Mouse (Mus musculus) cerebral cortex, adult 2 months (tissue): ENCODE results near the gene H2-D1.

Source experiments
- WGBS: fragments of 180-500 bp; shearing (Covaris S2); methylation state at CpG from one replicate; pipeline ENCODE4 v1.1.7; 2018; 5-methylcytosine and 5-hydroxymethylcytosine counted together

Gene H2-D1

GRCm38 (mm10) chr17:35262664-35263522 is at the start of gene H2-D1:
H2-D1 (plus strand) TSS chr17:35262730.
- 2% methylated on average over 72 of the region's 73 CpGs for WGBS

GRCm38 (mm10) chr17:35213071-35213470 is 49.5 kb upstream of the H2-D1 start:
- 95% methylated on average over 5 of the region's 5 CpGs for WGBS

DNA sequence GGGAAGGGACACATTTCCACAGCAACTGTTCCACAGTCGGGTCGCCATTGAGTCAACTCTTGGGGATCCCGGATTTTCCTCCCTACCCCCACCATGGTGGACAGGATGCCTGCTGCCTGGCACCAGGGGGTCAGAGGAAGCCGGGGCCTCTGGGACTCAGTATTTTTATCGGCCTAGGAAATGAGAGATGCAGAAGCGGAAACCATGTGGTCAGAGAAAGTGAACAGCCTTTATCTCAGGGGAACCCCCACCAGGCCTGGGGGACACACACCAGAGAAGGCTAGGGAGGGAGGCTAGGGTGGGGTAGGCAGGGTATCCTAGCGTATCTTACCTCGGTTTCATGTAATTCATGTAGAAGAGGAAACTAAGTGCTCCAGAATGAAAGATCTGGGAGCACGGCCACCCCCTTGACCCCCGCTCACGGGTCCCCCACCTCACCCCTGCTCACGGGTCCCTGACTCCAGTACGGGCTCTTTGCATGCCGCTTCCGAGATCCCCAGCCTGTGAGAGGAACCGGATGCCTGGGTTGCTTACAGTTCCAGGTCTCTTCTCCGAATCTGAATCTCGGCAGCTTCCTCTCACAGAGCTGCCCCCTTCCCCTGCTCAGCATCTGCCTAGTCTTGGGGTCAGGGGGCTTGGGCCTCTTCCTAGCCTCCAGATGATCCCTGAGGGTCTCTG is 43.9 kb upstream of the H2-D1 start:
- 79% methylated on average over 18 of the region's 18 CpGs for WGBS

- 62% methylated on average over 6 of the region's 6 CpGs for WGBS
Measured at GRCm38 (mm10) chr17:35219601-35220041, 42.9 kb upstream of the H2-D1 start.

DNA sequence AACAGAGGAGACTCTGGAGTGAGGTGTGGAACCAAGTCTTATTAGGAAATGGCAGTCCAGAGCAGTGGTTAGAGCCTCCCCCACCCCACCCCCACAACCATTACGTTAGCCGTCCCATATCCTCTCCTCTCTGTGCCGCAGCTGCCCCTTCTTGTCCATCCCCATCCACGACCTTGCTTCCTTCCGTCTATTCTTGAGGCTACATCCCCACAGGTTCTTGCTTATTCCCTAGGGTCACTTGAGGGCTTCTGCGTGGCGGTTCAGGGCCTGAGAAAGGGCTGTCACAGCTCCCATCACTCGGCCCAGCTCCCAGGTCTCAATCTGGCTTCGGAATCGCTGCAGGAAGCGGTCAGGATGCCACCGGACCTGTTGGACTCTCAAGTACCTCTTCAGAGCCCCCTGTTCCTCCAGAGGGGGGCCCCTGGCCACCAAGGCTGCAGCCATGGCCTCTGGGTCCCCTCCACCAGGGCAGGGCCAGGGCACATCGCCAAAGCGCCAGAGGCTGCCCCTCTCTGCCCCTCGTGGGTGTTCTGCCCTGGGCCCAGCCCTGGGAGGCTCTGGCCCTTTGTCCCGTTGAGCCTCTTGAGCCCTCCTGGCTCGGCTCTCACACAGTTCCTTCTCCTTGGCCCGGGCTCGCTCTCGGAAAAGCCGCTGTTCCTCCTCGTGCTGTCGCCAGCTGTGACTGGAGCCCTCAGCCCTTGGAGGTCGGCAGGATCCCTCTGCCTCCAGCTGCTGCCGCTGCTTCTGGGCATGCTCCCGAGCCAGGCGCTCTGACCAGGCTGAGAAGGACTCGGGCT is 42.2 kb upstream of the H2-D1 start, which contains the start of gene Gm16181:
Gm16181 (plus strand) TSS at position 679 of the 797 bp plus-strand sequence.
- WGBS = 76% methylated on average over 28 of the region's 28 CpGs

DNA sequence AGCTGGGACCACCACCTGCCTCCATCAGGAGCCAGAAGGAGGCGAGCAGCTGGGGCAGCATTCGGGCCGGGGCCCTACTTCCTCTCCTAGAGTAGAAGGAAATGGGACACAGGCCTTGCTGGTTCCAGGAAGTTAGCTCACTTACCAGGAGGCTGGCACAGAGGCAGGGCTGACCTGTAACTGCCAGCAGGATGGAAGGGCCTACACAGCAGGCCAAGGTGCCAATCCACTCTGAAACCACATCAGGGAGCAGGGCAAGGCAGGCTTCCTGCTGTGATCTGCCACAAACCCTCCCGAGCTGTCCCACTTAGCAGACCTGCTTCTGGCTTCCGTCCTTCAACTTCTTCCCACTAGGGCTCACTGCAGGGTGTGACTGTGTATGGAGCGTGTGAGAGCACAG is 40.2 kb upstream of the H2-D1 start:
- 70% methylated on average over 6 of the region's 6 CpGs for WGBS

GRCm38 (mm10) chr17:35224641-35225040 is 37.9 kb upstream of the H2-D1 start:
- WGBS = 93% methylated on average over 4 of the region's 4 CpGs

DNA sequence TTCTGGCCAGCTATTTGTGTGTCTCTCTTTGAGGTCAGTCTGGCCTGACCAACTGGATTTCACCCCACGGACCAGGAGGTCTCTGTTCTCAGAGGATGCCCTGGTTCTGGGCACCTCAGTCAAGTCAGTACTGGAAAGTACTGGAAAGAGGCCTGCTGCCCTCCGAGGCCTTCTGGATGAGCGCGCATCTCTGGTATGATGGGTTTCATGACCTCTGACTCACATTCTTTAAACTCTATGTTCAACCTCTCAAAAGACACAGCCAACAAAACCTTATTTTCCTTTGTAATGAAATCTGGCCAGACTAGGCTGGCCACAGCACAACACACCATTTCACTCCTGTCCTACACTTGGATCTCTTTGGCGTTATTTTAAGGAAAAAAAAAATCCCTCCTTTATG is 37.1 kb upstream of the H2-D1 start:
- 94% methylated on average over 5 of the region's 5 CpGs for WGBS

- 76% methylated on average over 14 of the region's 14 CpGs for WGBS
Measured at GRCm38 (mm10) chr17:35226561-35227046, 35.9 kb upstream of the H2-D1 start.

- whole genome bisulfite sequencing = 85% methylated on average over 10 of the region's 10 CpGs
Measured at GRCm38 (mm10) chr17:35231022-35231421, 31.5 kb upstream of the H2-D1 start.

DNA sequence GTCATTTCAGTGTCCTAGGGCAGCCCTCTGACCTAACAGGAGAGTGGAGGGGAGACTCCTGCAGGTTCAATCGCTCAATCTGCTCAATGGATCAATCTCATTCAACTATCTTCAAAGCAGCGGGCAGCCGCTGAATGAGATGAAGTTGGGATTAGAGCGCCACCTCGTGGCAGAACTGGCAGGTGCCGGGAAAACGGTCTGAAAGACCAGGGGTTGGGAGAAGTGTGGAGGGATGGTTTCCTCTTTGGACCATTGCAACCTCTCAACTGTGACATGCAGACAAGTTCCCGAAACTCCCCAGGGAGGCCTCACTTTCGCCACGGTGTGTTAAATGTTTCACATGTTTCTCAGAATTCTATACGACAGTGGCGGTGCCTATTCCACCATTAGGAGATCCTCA is 30.5 kb upstream of the H2-D1 start:
- WGBS = 13% methylated on average over 12 of the region's 12 CpGs

- 76% methylated on average over 5 of the region's 5 CpGs for WGBS
Measured at GRCm38 (mm10) chr17:35232659-35233058, 29.9 kb upstream of the H2-D1 start.

GRCm38 (mm10) chr17:35233114-35233980 is 29.2 kb upstream of the H2-D1 start, which contains the start of gene Atp6v1g2:
Atp6v1g2 (plus strand) TSS chr17:35233660.
- 49% methylated on average over 18 of the region's 18 CpGs for WGBS

DNA sequence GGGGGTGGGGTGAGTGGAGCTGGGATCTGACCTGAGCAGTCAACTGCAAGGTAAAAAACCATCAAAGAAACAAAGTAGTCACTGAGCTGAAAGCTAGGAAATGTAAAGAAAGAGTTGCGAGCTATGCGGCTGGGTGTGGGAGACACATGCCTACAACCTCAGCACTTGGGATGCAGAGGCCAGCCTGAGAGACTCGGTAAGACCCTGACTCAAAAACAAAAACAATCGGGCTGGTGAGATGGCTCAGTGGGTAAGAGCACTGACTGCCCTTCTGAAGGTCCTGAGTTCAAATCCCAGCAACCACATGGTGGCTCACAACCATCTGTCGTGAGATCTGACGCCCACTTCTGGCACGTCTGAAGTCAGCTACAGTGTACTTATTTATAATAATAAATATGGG is 28.4 kb upstream of the H2-D1 start:
- WGBS = 63% methylated on average over 7 of the region's 7 CpGs

DNA sequence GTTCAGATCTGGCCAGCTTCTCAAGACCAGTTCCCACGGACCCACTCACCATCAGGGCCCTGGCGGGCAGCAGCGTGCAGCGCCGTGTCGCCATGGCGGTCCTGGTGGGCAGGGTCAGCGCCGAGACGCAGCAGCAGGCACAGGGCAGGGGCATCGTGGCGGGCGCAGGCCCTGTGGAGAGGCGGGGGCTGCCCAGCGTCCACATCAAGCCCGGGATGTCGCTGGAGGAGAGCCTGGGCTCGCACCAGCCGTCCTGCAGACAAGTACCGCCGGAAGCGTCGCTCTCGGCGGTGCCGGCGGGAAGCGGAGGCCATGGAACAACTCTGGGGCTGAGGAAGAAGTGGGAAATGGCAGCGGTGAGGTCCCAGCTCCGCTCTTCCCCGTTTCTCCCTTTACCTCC is 27.6 kb upstream of the H2-D1 start:
- under 1% methylated on average over 31 of the region's 31 CpGs for WGBS

DNA sequence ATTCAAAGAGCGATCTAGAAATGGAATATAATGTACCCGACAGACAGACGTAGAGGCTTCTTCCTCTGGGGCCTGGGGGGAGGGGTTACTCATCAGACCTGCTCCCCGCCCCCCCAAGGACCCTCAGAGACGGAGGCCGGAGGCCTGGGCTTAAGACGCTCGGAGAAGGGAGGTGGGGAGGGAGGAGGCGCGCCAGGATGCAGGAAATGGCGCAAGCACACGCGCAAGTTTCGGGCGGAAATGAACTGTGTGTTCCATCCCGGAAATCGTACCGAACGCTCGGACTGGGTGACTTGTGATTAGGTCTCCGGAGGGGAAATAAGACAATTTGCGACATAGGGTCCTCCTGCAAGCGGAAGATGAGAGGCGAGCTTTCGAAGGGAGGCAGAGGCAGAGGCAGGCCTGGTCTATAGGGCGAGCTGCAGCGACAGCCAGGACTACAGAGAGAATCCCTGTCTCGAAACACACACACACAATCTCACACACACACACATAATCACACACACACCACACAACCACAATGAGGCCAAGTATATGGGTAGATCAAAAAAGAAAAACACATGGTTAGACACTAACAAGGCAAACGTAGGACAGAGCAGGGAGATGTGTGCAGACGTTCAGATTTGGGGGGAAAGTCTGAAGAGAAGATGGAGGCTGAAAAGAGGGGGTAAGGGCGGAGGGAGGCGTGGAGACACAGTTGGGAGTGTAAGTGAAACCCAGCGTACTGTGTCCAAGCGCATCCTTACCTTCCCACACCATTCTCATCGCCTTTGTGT is 26.7 kb upstream of the H2-D1 start, which contains the start of gene Nfkbil1:
Nfkbil1 (minus strand) TSS at position 179 of the 776 bp plus-strand sequence.
- WGBS = under 1% methylated on average over 35 of the region's 35 CpGs

DNA sequence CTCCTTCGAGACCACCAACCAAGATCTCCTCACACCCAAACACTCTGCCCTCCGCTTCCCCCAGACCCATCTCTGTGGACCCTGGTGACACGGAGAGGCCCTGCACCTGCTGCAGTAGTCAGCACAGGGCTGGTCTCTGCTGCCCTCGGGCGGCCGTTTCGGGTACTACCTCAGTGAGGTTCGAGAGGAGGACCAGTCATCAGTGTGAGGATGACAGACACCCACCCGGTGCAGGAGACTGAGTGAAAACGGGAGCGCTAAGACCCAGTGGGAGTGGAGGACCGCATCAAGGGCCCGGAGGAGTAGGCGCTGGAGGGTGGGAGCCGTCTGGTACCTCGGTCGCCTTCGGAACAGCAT is 26.2 kb upstream of the H2-D1 start:
- WGBS = under 1% methylated on average over 18 of the region's 18 CpGs

- 32% methylated on average over 9 of the region's 9 CpGs for WGBS
Measured at GRCm38 (mm10) chr17:35236996-35237395, 25.5 kb upstream of the H2-D1 start.

DNA sequence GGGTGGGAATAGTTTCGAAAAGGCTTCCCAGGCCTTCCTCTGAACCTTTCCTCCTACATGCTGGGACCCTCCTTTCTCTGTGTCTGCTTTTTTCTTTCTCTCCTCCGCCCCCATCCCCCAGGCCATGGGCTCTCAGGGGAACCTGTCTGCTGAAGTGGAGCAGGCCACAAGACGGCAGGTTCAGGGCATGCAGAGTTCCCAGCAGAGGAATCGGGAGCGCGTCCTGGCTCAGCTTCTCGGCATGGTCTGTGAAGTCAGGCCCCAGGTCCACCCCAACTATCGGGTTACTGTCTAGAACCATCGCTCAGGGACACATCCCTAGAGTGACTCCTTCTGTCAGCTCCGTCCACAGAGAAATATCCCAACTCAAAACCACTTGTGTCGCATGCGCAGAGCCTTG is 25.0 kb upstream of the H2-D1 start:
- 86% methylated on average over 12 of the region's 12 CpGs for WGBS

DNA sequence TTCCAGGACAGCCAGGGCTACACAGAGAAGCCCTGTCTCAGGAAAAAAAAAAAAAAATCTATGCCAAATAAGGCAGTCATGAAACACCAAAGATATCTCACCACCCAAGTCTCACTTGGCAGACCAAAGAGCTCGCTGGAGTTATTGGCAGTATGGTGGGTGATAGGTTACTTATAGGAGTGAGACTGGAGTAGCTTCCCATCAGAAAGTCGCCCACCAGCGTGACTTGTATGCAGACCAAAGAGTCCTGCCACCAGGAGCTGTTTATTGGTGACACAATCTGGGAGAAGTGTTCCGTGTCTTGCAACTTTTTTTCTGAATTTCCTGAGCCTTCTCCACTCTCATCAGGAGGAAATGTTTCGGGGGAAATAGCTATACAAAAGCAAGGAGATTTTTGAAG is 22.8 kb upstream of the H2-D1 start:
- 55% methylated on average over 5 of the region's 5 CpGs for WGBS
